Mouse (Mus musculus) A20 (cell line): ENCODE measurements around the gene Cfap99.

Source experiments
- DNase-seq: peaks from one replicate; pipeline ENCODE4 v3.0.0-alpha.2; 2011; ENCODE audit warnings: low read depth, low spot score

Gene Cfap99

GRCm38 (mm10) chr5:34288154-34288716 lies at the start of gene Cfap99, which contains the start of gene Zfyve28:
Cfap99 (plus strand) TSS chr5:34288600.
Zfyve28 (minus strand) TSS chr5:34288449.
- peak; percentile 80 for DNase-seq

GRCm38 (mm10) chr5:34242224-34242963 lies 46.0 kb upstream of the Cfap99 start:
- DNase-seq, result no peak

DNA sequence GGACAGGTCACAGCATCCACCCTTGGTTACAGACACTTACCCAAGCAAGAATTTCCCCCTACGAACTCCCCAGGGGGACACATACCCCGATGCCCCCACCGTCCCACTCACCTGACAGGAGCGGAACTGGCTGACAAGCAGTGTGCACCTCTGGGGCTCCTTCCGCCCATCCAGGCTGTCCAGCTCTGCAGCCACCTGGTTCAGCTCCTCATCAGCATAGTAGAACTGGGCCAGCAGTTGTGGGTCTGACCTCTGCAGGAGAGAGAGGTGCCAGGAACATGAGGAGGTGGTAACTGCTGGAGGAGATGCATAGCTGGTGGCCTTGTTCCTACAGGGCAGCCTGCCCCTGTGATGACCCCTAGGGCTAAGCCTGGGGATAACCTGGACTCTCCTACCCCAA lies 45.3 kb upstream of the Cfap99 start:
- DNase-seq, result no peak

DNA sequence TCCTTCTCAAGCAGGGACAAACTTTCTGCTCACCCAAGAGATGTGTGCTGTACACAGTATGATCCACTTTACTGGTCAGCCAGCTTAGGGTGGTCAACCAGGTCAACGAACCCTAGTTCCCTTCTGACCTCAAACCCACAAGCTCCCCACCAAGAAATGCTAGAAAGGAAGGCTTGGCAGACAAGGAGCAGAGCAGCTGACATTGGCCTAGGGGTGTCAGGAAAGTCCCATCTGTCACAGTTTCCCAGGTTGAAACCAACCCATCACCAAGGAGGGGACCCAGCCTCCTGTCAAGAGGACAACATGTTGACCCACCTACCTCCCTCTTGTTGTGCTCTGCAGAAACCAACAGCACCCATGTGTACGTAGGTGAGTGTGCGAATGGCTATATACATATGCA lies 42.0 kb upstream of the Cfap99 start:
- DNase-seq, result no peak

DNA sequence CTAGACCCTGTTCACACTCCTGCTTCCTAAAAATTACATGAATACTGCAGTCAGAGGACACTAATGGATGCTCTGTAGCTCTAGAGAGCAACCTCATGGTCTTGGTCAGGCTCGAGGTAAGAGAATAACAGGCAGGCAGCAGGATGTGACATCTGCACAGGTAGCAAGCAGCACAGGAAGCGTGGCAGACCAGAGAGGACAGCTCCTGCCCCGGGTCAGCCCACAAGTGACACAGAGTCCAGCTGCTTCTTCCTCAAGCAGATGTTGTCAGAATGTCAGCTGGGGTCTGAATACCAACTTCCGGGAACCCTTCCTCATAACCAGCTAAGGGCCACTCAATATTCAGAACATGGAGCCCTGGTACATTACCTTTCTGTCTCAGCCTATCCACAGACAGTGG lies 39.3 kb upstream of the Cfap99 start:
- no peak for DNase-seq

GRCm38 (mm10) chr5:34250090-34250489 lies 38.3 kb upstream of the Cfap99 start:
- DNase-seq, result no peak

DNA sequence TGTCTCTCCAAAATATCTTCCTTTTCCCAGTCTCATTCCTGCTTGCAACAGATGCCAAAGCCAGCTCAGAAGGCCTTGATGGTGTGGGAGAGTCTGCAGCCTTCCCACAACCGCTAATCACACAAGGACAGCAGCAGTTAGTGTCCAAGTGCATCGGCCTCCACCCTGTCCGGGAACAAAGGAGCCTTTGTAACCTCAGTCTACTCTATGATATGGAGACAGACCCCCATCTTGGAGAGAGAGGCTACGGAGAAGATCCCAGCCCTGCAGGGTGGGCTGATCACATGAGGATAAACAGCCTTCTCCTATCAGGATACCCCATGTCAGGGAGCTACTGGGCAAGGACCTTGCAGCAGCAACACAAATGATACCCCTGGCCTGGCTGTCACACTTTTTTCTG lies 36.6 kb upstream of the Cfap99 start:
- no peak for DNase-seq

DNA sequence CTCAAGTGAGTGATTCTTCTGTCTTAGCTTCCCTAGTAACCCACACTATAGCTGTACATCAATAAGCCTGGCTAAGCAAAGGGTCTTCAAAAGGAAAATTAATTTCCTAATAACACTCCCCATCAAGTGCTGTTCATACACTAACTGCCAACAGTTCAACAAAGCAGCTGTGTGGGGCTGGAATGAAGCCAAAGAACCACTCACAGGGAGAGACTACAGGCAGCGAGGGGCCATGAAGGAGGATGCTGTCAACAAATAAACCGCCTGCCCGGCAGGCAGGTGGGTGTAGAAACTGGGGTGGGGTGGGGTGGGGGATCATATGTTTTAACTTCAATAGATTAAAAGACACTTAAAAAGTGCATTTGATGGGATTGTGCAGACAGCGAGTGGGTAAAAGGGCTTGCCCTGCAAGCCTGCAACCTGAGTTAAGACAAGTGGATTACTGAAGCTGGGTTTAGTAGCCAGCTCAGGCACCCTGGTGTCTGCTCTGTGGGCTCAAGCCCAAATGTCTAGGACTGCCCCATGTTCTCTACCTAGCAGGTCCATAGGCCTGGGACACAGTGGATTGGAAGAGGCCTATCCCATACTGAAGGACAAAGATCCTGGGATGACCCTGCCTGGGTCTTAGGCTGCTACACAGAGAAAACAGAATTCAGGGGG lies 36.0 kb upstream of the Cfap99 start:
- DNase-seq, result no peak

DNA sequence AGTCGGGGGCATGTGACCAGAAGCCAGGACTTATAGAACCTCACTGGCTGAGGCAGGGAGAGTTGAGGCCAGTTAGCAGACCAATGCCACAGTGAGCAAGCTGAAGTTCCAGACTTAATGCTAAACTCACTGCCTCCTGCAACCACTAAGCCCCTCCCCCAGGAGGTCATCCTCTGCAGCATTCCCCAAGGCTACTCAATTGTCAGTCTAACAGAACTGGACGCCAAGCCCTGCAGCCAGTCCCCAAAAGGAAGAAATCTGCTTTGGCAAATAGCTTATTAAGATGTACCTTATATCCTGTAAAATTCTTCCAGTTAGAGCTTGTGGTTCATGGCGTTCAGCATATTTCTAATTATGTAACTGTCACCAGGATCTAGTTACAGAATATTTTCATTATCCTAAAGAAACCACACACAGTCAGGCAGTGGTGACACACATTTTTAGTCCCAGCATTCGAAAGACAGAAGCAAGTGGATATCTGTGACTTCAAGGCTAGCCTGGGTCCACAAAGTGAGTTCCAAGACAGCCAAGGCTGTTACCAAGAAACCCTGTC lies 35.4 kb upstream of the Cfap99 start:
- DNase-seq, result no peak

GRCm38 (mm10) chr5:34254309-34254708 lies 34.1 kb upstream of the Cfap99 start:
- no peak for DNase-seq

DNA sequence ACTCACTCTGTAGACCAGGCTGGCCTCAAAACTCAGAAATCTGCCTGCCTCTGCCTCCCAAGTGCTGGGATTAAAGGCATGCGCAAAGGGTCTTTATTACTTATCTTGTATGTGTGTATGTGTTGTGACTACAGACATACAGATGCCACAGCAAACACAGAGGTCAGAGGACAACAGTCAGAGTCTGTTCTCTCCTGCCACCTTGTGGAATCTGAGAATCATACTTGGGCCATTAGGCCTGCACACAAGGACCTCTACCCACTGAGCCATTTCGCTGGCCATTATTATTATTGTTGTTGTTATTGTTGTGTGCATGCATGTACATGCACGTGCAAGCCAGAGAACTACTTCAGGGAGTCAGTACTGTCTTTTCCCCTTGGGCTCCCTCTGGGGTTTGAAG lies 33.2 kb upstream of the Cfap99 start:
- peak; percentile 51 for DNase-seq

DNA sequence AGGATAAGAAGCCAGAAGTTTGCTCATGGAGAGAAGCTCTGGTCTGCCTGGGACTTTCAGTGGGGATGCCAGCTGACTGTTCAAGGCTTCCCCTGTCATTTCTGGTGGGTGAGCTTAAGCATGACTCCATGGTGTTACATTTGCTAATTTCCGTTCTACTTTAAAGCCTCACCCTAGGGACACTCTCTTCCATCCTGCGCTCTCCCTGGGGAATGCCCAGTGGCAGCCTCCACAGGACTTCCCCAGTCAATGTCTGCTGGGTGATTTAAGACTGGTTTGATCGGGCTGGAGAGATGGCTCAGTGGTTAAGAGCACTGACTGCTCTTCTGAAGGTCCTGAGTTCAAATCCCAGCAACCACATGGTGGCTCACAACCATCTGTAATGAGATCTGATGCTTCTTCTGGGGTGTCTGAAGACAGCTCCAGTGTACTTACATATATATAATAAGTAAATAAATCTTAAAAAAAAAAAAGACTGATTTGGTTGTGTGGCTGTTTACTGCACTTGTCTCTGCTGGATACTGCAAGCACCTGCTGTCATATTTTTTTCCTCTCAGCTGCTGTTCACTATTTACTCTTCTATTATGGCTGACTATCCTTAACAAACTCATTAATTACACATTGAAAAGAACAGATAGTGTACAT lies 29.1 kb upstream of the Cfap99 start:
- DNase-seq, result no peak

DNA sequence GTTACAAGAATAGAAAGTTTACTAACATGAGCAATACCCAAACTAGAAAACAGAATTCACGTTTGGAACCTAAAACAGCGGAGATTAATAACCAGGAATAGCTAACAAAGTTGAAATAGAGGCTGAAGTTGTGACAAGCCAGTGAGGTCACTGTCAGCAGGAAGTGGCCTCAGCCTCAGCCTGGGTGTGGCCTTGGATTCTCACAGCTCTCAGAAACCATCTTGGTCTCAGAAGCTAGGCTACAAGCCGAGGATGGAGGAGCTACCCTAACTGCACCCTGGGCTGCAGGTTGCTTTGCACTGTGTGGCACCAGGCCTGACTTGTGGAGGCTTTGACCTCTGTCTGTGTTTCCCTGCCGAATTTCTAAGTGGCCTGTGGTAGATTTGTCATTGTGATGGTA lies 22.3 kb upstream of the Cfap99 start:
- DNase-seq, result no peak

GRCm38 (mm10) chr5:34269197-34269920 lies 19.0 kb upstream of the Cfap99 start:
- no peak for DNase-seq

GRCm38 (mm10) chr5:34269921-34270465 lies 18.4 kb upstream of the Cfap99 start:
- no peak for DNase-seq

- peak; percentile 69 for DNase-seq
Measured at GRCm38 (mm10) chr5:34271743-34272142, 16.7 kb upstream of the Cfap99 start.

DNA sequence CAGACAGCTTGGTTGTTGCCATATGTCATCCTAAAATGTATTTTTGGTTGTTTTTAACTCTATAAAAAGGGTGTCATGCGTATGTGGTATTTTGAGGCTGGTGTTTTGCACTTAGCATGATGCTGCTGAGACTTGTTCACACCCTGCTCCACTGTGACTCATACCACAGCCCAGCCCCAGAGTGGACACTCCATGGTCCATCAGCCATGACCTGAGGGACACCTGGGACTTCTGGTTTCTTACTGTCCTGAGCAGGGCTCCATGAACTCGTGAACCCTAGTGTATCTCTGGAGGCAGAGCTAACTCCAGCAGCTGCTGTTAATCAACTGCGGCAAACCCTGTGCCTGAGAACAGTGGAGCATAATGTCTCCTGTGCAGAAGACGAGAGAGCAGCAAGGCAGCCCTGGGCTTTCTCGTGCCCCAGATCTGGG lies 15.1 kb upstream of the Cfap99 start:
- DNase-seq, result no peak

DNA sequence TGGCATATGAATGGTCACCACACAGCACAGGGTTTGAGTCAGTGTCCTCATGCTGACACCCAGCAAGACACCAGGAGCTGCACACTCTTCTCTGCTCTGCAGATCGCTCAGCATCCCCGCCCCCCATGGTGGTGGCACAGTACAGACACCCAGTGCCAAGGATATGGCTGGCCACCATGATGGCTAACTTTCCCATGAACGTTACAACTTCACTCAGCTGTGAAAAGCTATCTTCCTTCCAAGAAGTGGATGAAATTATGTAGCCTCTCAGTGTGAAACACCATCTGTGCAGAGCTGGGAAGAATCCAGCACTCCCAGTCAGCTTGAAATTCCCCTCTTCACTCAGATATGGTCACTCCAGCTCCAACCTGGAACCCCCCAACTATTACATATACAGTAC lies 14.1 kb upstream of the Cfap99 start:
- DNase-seq, result no peak

DNA sequence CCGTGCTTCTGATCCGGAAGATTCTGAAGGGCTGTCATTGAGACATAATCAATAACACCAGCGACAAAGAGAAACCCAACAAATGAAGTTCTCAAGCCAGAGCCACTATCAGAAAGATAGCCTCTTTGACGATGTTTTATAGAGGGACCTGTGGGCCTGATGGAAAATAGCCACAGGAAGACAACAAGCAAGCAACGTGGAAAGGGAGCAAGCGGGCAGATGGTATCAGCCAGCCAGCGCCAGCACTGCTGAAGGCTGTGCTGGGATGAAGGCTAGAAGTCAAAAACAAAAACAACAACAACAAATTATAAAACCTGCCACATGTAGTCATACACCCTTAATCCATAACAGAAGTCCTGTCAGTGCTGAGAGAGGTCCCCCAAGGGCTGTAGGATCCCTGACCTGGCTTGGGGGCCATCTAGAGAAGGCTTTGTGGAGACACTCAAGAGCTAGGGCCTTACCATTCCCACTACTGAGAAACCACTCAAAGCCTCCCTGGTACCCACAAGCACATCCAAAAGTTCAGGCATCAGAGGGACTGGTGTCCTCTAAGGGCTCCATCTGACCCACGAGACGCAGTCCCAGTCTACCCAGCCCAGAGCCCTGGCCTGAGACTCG lies 13.6 kb upstream of the Cfap99 start:
- no peak for DNase-seq

DNA sequence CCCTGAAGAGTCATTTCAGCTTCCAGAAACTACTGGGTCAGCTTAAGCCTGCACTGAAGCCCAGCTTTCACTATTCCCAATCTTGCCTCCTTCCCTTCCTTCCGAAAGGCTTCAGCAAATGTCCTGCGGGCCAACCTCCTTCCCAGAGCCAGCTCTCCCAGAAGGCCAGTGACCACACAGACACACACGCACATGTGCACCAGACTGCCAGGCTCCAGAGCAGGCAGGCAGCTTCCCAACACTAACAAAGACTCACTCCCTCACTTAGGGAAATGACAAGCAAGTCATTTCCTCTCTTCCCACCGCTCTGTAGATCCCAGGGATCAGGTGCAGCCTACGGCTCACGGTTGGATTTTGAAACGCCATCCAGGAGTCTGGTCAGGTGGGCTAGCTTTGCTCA lies 12.2 kb upstream of the Cfap99 start:
- no peak for DNase-seq

DNA sequence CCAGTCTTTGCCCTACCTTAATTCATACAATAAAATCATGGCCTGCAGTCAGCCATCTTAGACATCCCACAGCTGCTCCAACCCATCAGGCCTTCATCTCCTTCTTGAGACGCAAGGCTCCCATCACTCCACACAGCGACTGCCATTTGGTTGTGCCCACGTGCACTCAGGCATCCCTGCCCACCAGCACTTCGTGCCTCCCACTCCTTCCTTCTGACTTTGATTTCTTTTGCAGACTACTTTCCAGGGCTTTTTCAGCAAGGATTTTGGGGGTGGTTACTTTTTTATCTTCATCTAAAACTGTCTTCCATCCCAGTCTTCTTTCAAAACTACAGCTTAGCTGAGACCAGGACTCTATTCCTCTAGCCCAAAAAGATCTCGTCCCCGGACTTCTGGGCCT lies 11.7 kb upstream of the Cfap99 start:
- DNase-seq, result no peak
